Mouse (Mus musculus): ENCODE measurements around the gene Rab43. TPM values are rescaled to one million over a fixed set of nuclear protein-coding genes. Genes with fewer than 3 reads are reported as not detected.
A peak's percentile ranks its signal among the peaks of the same experiment; 100 is the strongest.

Rab43 gene
- polyA plus RNA-seq, 1 experiment = 49.5 TPM

- TF ChIP-seq CTCF (conservative IDR thresholded peaks at IDR 0.05; ENCODE audit: insufficient read depth, insufficient read length, low read depth, low read length) (no peak), POLR2A (IDR thresholded peaks at IDR 0.05; ENCODE audit: low read depth, low read length) (no peak)
- Histone ChIP-seq H3K27ac (ENCODE audit: insufficient read depth, low read depth, low read length) (no peak overlapping the region), H3K4me3 (ENCODE audit: insufficient read depth, low read depth, low read length) (no peak overlapping the region), H3K27me3 (replicated peaks; ENCODE audit: control insufficient read depth, insufficient read depth, low read length) (no peaks in the 10 kb centered on the region), H3K4me1 (ENCODE audit: control insufficient read depth, insufficient read depth, low read length) (no peaks in the 10 kb centered on the region), H3K36me3 (ENCODE audit: control insufficient read depth, insufficient read depth, low read length) (peaks cover 1% of the 10 kb centered on the region; the same call in 1 of the 2 replicates)
- DNase-seq = no peak
- WGBS = 97% methylated on average over 2 of the region's 2 CpGs
Observed at GRCm38 (mm10) chr6:87820366-87820765, 8.4 kb upstream of the Rab43 start.

GRCm38 (mm10) chr6:87814486-87814885 is 2.5 kb upstream of the Rab43 start:
- Histone ChIP-seq H3K27ac (ENCODE audit: insufficient read depth, low read depth, low read length) (no peak overlapping the region), H3K4me1 (ENCODE audit: control insufficient read depth, insufficient read depth, low read length) (peaks cover 9% of the 10 kb centered on the region; the same call in 1 of the 2 replicates), H3K4me3 (ENCODE audit: insufficient read depth, low read depth, low read length) (no peak overlapping the region), H3K27me3 (replicated peaks; ENCODE audit: control insufficient read depth, insufficient read depth, low read length) (no peaks in the 10 kb centered on the region), H3K36me3 (ENCODE audit: control insufficient read depth, insufficient read depth, low read length) (no peaks in the 10 kb centered on the region; the same call in 1 of the 2 replicates)
- TF ChIP-seq CTCF (conservative IDR thresholded peaks at IDR 0.05; ENCODE audit: insufficient read depth, insufficient read length, low read depth, low read length) (no peak), POLR2A (IDR thresholded peaks at IDR 0.05; ENCODE audit: low read depth, low read length) (no peak)
- no peak for DNase-seq
- 86% methylated on average over 5 of the region's 5 CpGs for WGBS

GRCm38 (mm10) chr6:87812656-87813055 is 692 bp upstream of the Rab43 start:
- no peaks in the 10 kb centered on the region for H3K27me3 ChIP-seq (replicated peaks; ENCODE audit: control insufficient read depth, insufficient read depth, low read length)
- no peak overlapping the region for H3K4me3 ChIP-seq (ENCODE audit: insufficient read depth, low read depth, low read length)
- peaks cover 12% of the 10 kb centered on the region; the same call in 1 of the 2 replicates for H3K4me1 ChIP-seq (ENCODE audit: control insufficient read depth, insufficient read depth, low read length)
- WGBS = 92% methylated on average over 1 of the region's 1 CpGs
- DNase-seq = no peak
- no peaks in the 10 kb centered on the region; the same call in 1 of the 2 replicates for H3K36me3 ChIP-seq (ENCODE audit: control insufficient read depth, insufficient read depth, low read length)
- H3K27ac ChIP-seq (ENCODE audit: insufficient read depth, low read depth, low read length) = peak overlapping the region; percentile 18; the same call in 1 of the 2 replicates
- TF ChIP-seq CTCF (conservative IDR thresholded peaks at IDR 0.05; ENCODE audit: insufficient read depth, insufficient read length, low read depth, low read length) (no peak), POLR2A (IDR thresholded peaks at IDR 0.05; ENCODE audit: low read depth, low read length) (no peak)

- H3K36me3 ChIP-seq (ENCODE audit: control insufficient read depth, insufficient read depth, low read length) = no peaks in the 10 kb centered on the region
- no peaks in the 10 kb centered on the region for H3K27me3 ChIP-seq (replicated peaks; ENCODE audit: control insufficient read depth, insufficient read depth, low read length)
- DNase-seq = peak; percentile 90
- WGBS = under 1% methylated on average over 77 of the region's 77 CpGs
- H3K4me3 ChIP-seq (ENCODE audit: insufficient read depth, low read depth, low read length) = peak overlapping the region; percentile 61
- H3K27ac ChIP-seq (ENCODE audit: insufficient read depth, low read depth, low read length) = peak overlapping the region; percentile 83
- H3K4me1 ChIP-seq (ENCODE audit: control insufficient read depth, insufficient read depth, low read length) = peaks cover 12% of the 10 kb centered on the region
- TF ChIP-seq CTCF (conservative IDR thresholded peaks at IDR 0.05; ENCODE audit: insufficient read depth, insufficient read length, low read depth, low read length) = no peak
- TF ChIP-seq POLR2A (IDR thresholded peaks at IDR 0.05; ENCODE audit: low read depth, low read length) = no peak
Observed at GRCm38 (mm10) chr6:87810713-87811669, 973 bp downstream of the Rab43 start.

GRCm38 (mm10) chr6:87810311-87810710 is 1.7 kb downstream of the Rab43 start:
- Histone ChIP-seq H3K27ac (ENCODE audit: insufficient read depth, low read depth, low read length) (peak overlapping the region; percentile 83), H3K4me1 (ENCODE audit: control insufficient read depth, insufficient read depth, low read length) (peaks cover 16% of the 10 kb centered on the region), H3K36me3 (ENCODE audit: control insufficient read depth, insufficient read depth, low read length) (no peaks in the 10 kb centered on the region), H3K4me3 (ENCODE audit: insufficient read depth, low read depth, low read length) (peak overlapping the region; percentile 61), H3K27me3 (replicated peaks; ENCODE audit: control insufficient read depth, insufficient read depth, low read length) (no peaks in the 10 kb centered on the region)
- no peak for DNase-seq
- TF ChIP-seq POLR2A (IDR thresholded peaks at IDR 0.05; ENCODE audit: low read depth, low read length) (no peak), CTCF (conservative IDR thresholded peaks at IDR 0.05; ENCODE audit: insufficient read depth, insufficient read length, low read depth, low read length) (no peak)
- 18% methylated on average over 6 of the region's 6 CpGs for WGBS

GRCm38 (mm10) chr6:87809651-87810161 is 2.3 kb downstream of the Rab43 start:
- 54% methylated on average over 6 of the region's 6 CpGs for WGBS
- DNase-seq = peak; percentile 49
- Histone ChIP-seq H3K27me3 (replicated peaks; ENCODE audit: control insufficient read depth, insufficient read depth, low read length) (no peaks in the 10 kb centered on the region), H3K4me3 (ENCODE audit: insufficient read depth, low read depth, low read length) (no peak overlapping the region), H3K4me1 (ENCODE audit: control insufficient read depth, insufficient read depth, low read length) (peaks cover 16% of the 10 kb centered on the region), H3K27ac (ENCODE audit: insufficient read depth, low read depth, low read length) (no peak overlapping the region), H3K36me3 (ENCODE audit: control insufficient read depth, insufficient read depth, low read length) (no peaks in the 10 kb centered on the region)
- TF ChIP-seq POLR2A (IDR thresholded peaks at IDR 0.05; ENCODE audit: low read depth, low read length) = no peak
- TF ChIP-seq CTCF (conservative IDR thresholded peaks at IDR 0.05; ENCODE audit: insufficient read depth, insufficient read length, low read depth, low read length) = no peak

GRCm38 (mm10) chr6:87809144-87809543 is 2.8 kb downstream of the Rab43 start:
- DNase-seq = no peak
- WGBS = 85% methylated on average over 2 of the region's 2 CpGs
- Histone ChIP-seq H3K4me1 (ENCODE audit: control insufficient read depth, insufficient read depth, low read length) (peaks cover 16% of the 10 kb centered on the region), H3K27ac (ENCODE audit: insufficient read depth, low read depth, low read length) (no peak overlapping the region), H3K4me3 (ENCODE audit: insufficient read depth, low read depth, low read length) (no peak overlapping the region), H3K27me3 (replicated peaks; ENCODE audit: control insufficient read depth, insufficient read depth, low read length) (no peaks in the 10 kb centered on the region), H3K36me3 (ENCODE audit: control insufficient read depth, insufficient read depth, low read length) (no peaks in the 10 kb centered on the region)
- TF ChIP-seq CTCF (conservative IDR thresholded peaks at IDR 0.05; ENCODE audit: insufficient read depth, insufficient read length, low read depth, low read length) = no peak
- no peak for TF ChIP-seq POLR2A (IDR thresholded peaks at IDR 0.05; ENCODE audit: low read depth, low read length)
